Mouse (Mus musculus) left cerebral cortex, adult 9 months (tissue): ENCODE results near the gene Dtnbp1.
A peak's percentile ranks its signal among the peaks of the same experiment; 100 is the strongest.

Experiments used
- DNase-seq, 2 experiments: peaks; one replicate each; pipeline ENCODE4 v3.0.0; 2022; ENCODE audit warnings: low spot score in 2 of 2

Gene Dtnbp1

DNA sequence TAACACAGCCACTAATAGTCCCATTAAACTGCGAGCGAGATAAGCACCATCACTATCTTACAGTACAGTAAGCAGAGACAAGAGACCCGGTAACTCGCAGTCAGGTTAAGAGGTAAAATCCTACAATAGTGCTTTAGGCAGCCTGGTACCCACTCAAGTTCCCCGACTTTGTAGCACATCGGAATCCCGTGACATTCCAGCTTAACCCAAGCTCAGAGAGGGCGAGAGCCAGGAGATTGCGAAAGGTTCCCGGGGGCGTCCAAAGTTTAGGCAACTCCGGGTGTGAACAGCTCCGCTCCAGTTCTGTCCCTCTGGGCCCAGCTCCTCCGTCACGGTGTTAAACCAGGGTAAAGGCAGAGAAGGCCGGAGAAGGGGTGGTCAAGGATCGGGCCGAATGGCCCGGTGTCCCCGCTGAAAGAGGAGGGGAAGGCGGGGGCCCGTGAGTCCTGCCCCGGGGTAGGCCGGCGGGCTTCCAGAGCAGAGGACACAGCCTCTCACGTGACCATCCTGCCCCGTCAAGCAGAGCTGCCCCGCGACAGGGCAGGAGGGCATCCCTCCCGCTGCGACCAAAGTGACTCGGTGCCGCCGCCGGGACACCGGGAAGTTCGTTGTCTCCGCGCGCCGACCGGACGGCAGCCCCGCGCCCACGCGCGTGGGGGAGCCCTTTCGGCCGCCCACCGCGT lies 578 bp downstream of the Dtnbp1 start:
- peak in 1 of 2 experiments; percentile 38 for DNase-seq

DNA sequence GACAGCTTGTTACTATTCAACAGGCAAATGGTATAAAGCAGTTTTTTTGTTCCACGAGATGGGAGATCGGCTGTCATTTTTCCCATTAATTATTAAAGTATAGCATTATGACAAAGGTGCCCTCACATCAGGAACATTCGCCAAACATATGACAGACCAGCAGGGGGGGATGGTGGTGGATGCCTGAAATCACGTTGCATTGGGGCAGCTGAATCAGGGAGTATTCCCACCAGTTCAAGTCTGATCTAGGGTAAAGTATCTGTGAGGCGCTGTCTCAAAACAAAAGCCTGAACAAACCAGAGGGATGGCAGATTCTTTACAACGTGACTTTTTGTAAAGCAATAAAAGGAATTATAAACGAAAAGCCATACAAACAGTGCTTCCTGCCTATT lies 1.1 kb downstream of the Dtnbp1 start:
- peak in 1 of 2 experiments; percentile 22 for DNase-seq

DNA sequence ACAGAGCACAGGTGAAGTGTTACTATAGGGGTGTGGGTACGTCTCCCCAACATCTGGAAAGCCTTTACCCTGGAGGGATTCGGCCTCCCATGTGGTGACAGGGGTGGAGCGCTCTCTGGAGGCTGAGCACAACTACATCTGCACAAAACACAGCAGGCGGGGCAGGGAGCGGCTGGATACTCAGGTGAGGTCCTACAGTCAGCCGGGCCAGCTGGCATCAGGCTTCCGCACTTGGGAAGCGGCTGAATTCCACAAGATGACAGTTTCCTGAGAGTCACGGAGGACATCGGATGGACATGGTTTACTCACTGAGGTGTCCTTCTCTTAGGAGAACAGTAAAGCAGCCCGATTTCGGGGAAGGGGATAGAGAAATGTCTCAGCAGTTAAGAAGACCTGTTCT lies 2.7 kb downstream of the Dtnbp1 start:
- DNase-seq: no peak

DNA sequence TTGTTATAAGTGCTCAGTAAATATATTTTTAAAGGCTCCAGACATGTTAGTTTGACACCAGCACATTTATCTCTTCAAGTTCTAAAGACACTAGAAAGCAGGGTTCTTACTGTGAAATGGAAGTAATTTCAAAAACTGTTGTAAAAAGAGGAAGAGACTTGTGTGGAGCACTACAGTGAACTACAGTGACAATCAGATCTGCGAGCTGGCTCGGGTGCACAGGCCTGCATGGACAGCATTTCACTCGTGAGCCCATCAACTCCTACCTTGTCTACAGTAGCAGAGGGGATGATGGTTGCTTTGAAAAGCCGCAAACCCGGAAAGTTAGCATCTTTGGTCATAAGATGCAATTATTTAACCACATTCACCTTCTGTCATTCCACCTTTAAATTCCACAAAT lies 5.6 kb downstream of the Dtnbp1 start:
- DNase-seq: no peak

DNA sequence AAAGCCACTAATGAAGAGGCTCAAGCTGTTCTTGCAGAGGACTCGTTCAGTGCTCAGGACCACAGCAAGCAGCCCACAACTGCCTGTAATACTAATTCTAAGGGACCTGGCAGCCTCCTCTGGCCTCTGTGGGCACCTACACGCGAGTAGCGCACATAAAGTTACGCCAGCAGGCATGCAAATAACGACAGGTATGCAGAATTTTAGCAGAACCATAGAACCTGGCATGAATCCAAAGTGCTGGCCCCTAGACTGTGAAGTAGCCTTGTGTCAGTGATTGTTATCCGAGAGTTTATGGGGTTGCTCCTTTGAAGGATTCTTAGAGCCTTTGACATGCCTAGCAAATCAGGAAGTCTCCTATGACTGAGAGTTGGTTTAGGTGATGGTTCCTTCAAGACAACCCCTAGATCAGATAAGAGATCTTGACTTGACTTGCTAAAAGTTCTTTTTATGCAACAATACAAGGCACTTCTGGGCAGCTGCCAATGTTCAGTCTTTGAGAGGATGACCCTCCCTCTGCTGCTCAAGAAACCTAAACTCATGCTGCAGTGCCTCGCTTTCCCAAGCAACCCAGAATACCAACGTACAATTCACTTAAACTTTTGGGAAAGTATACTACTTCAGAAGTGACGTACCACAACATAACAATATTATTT lies 9.3 kb downstream of the Dtnbp1 start:
- DNase-seq: no peak

DNA sequence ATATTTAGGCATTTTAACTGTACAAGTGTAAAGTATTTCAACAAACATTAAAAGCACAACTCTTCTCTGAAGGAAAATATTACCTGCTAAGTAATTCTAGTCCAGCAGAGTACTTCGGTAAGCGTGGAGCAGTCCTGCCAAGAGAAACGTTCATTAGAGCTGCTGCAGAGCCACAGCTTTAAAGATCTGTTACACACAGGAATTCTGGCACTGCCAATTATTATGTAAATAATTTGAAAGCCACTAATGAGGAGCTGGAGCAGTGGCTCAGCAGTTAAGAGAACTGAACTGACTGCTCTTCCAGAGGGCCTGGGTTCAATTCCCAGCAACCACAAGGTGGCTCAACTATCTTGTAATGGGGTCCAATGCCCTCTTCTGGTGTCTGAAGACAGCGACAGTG lies 10.0 kb downstream of the Dtnbp1 start:
- no peak for DNase-seq

DNA sequence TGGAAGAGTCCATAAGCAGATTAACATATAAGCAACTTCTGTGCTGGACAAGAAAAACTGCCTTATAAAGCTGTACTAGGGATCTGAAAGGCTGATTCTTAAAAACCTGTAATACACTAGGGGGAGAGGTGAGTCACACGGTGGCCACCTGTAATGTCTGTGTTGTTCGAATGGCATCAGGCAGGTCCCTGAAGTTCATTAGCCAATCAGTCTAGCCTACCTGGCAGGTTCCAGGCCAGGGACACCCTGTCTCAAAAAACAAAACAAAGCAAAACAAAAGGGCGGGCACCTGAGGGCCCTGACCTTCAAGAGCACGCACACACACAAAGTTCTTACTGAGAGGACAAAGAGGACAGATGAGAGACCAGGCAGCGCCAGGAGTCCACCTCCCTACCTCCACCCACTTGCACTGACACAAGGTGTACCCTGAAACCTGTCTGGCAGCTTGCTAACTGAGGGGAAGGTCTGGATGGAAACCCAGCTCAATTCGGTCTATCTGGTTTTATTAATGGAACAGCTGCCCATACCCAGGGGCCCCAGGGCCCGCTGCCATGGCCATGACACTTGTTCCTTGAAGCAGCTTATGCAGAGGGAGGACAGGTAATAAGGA lies 11.8 kb downstream of the Dtnbp1 start:
- DNase-seq: no peak

DNA sequence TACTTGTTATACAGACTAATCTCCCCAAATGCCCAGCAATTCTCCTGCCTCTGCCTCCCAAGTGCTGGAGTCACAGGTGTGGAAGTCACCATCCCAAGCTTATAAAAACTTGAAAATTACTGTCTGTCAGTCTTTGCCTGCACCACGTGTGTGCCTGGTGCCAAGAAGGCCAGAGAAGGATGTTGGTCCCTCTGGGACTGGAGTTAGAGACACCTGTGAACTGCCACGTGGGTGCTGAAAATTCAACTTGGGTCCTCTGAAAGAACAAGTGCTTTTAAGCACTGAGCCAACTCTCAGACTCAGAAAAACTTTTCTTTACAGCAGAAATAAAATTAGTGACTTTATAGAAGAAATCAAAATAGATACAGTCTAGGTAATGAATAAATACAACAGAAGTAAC lies 15.6 kb downstream of the Dtnbp1 start:
- DNase-seq: no peak

DNA sequence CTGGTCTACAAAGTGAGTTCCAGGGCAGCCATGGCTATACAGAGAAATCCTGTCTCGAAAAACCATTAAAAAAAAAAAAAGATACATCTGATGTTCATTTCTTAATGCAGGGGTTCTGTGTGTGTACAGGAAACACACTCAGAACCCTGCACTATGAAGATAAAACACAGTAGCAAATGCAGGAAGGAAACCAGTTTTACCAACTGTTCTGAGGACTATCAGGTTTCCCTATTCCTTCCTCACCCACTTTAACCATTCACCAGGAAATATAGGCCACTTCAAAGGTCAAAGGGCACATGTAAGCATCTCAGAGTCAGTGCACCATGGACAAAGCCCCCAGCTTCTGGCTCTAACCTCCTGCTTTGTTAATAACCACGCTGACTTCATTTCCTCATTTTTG lies 16.6 kb downstream of the Dtnbp1 start:
- no peak for DNase-seq

DNA sequence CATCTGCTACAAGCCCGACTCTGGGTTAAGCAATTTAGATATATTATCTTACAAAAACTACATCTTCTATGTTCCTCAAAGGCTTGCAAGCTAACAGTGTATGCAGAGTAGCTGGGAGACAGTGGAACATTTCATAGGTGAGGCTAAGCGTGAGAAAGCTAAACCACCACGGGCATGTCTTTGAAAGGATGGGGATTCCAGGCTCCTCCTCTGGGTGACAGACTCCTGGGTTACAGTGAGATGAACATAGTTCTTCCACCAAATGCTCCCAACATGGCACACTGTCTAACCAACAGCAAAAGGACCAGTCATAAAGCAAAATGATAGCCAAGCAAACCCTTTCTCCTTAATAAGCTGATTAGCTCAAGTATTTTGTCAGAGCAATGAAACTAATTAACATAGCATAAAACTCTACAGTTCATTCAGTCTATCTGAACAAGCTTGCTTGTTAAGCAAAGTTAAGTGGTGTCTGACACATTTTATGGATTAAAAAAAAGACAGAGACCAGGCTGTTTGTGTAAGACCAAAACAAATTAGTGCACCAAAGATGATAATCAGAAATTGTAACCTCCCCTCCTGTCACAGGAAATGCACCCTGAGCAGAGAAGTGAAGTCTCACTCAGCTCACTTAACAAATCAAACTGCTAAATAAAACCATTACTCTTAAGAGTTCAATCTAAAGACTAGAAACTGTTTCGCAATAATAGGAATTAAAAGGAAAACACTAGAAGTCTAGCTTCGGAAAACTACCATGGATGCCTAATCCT lies 18.1 kb downstream of the Dtnbp1 start:
- no peak for DNase-seq

DNA sequence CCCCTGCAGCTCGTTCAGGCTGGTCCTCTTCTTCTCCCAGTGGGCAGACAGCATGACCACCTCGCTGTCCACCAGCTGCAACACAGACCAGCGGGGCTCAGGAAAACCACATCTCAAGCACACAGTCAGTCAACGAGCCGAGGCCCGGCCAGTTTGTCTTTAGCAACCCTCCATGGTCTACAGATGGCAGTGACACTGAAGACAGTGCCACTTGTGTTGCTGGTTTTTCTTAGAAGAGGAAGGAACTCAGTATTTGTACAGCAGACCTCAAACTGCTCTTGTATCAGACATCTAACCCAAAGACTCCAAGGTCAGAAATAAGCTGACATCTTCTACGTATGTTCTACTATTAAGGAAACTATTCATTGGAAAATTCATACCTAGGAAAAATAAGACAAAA lies 19.1 kb downstream of the Dtnbp1 start:
- no peak for DNase-seq

DNA sequence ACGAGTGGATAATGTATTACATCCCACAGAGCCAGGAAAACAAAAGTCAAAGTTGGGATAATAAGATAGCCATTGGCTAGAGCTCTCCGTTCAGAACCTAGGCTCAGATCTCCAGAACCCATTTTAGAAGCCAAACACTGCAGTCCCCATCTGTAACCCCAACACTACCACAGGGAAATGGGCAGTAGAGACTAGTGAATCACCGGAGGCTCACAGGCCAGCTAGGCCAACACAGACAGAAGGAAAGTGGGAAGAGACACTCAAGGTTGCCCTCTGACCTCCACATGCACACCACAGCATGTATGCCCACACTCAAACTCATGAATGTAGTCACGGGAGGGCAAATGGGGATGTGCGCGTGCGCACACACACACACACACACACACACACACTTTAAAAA lies 22.5 kb downstream of the Dtnbp1 start:
- DNase-seq: no peak

DNA sequence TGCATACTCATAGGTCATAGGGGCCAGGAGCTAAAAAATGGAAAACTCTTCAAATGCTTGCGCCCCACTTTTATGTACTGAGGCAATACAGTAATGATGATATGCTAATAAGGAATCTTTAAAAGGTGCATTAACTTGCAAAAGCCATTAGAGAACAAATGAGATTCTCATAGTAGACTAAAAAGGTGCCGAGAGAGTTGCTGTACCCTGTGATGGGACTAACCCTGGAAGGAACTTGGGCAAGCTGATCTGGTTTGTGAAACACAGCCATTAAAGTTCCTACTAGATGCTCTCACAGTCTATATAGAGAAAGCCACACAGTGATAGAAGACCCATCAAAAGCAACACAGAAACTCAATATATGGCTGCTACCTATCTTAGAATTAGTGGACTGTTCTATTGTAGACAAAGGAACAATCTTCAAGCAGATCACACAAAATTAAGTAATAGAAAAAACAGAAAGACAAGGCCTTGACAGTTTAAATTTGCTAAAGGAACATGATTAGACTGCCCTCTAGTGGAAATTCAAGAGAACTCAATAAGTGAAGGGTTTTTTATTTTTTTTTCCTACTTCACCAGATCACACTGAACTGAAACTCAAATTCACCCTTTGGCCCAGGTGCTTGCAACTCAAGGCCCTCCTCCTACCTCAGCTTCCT lies 24.3 kb downstream of the Dtnbp1 start:
- no peak for DNase-seq

DNA sequence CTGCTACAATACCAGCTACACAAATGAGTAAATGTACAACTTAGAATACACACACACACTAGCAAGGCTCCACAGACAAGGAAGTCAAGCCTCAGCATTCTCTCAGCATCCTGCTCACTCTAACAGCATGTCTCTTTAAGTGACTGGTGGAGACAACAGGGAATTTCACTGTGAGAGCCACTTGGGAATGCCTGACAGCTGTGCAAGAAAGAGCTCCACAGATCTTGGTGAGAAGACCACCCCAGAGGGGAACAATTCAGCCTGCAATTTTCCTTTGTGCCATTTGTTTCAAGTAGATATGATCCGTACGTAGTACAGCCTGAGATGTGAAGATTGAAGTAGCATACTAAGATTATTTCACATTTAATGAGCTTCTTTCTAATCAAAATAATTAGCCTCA lies 24.9 kb downstream of the Dtnbp1 start:
- no peak for DNase-seq

DNA sequence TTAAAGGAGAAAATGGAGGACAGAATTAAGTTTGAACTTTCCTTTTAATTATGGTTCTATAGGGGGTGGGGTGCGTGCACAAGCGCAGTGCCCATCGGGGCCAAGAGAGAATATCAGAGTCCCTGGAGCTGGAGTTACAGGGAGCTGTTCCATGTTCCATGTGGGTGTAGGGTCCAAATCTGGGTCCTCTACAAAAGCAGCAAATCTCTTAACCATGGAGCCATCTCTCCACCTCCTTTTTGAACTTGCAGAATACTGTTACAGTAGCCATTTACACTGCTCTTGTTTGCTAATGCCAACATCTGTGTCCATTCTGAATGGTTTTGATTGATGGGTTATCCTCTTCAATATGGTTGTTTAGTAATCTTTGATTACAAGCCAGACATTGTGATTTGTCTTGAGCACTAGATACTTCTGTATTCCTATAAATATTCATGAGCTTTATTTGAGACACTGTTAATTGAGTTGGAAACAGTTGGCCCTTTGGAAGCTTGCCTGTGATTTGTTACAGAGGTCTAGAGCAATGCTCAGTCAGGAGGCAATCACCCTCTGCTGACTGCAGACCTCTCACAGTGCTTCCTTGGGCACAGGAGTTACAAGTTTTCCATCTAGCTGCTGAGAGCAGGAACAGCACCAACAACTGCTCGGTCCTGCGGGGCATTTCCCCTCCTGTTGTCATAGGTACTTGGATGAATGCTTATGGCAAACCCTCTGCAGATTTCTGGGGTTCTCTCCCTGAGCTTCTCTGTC lies 41.2 kb downstream of the Dtnbp1 start:
- no peak for DNase-seq

DNA sequence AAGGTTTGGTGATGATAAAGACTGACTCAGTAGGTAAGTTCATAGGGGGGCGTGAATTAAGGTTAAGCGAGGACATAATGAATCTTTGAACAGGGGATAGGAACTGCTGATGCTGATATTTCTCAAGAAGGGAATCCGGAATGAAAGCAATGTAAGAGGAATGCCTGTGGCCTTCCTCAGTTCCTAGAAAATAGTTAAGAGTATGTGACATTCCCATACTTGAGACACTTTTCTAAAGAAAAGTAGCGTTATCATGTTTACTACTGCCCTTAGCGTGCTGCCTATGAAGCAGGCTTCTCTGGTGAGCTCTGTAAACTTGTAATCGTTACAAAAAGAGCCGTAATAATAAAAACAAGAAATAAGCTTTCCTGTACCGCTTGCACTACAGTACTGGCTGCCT lies 44.9 kb downstream of the Dtnbp1 start:
- no peak for DNase-seq

DNA sequence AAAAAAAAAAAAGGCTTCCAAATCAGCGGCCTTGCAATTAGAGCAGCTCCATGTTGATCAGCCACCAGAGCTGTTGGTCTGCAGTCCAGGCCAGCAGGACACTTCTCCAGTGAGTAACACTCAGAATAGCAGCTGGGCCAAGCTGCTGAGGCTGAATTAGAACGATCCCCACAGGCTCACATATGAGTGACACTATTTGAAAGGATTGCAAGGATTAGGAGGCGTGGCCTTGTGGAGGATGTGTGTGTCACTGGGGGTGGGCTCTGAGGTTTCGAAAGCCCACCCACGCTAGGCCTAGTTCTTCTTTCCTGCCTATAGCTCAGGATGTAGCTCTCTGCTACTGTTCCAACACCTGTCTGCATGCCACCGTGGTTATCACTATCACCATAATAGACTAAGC lies 46.2 kb downstream of the Dtnbp1 start:
- no peak for DNase-seq

DNA sequence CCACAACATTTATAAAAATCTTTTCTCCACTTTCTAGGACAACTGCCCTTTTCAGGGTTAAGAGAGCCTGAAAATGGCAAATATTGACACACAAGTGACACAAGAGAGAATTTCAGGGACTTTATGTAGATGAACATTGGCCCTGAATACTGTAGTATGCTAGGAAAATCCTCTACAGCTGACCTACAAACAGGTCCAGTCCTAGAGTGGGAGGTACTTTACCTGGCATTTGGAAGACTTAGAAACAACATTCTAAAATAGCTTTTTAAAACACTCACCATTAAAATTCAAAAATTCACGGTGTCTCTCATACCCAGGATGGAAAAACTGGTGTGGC lies 47.7 kb downstream of the Dtnbp1 start:
- DNase-seq: no peak

DNA sequence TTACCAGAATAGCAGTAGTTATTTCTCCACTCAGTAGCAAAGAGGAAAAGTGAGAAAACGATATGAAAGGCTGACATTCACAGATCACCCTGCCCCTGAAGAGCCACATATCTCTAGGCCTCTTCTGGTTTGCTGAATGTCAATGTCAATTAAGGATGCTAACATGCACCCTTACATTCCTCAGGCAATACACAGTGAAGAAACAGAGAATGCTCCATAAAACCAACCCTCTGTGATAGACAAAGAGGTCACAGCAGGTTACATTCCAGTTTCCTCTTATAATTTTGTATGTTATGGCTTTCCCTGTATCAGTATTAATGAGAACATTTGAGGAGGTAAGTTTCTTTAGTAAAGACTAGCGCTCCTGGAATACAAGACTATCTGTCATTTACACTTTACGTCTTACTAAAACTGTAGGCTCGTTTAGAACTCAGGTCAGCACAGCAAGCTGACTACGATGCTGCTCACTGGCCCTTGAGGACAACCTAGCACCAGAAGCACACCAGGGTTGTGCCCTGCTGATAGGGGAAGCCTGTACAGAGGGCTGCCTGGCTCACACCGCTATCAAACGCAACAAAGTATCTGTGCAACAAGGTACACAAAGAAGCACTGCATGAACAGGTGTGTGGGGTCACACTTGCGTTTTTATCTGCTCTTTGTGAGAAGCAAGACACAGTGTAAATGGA lies 48.3 kb downstream of the Dtnbp1 start:
- no peak for DNase-seq

DNA sequence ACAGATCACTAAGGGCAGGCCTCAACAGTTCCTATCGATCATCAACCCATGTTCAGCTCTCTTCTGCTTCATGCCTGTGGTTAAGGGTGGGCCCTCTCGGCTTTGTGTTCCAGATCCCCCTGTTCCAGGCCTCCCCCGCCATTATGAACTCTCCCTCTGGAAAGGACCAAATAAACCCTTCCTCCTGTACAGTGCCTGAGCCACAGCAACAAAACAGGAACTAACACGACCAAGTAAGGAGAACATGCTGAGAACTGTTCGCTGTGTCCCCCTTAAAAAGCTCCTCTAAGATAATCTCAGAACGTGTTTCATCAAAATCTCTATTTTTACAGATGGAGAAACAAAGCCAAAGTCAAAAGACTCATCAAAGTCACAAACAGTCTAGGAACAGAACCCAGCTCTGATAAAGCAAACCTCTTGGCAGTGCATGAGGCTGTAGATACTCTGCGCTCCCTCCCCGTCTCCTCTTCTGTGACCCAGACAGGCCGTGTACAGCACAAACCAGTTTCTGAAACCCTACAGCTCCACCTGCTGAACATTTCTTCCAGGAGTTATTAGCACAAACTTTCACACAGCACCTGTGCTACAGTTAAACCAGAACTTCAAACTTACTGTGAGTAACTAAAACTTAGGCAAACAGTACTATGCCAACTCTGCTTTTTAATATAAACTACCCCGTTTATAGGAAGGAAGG lies 49.4 kb downstream of the Dtnbp1 start:
- DNase-seq: no peak
